Mouse (Mus musculus) heart, adult 9 months (tissue): ENCODE results near the gene Map3k5.
"Not testable (repeated sequence)": the region's sequence is repeated elsewhere in the genome, so short reads cannot be mapped to it uniquely, and the experiment has no call there.

Experiments used
- DNase-seq, 2 experiments: peaks; one replicate each; pipeline ENCODE4 v3.0.0; 2022; ENCODE audit warnings: low spot score in 2 of 2

Map3k5 gene

DNA sequence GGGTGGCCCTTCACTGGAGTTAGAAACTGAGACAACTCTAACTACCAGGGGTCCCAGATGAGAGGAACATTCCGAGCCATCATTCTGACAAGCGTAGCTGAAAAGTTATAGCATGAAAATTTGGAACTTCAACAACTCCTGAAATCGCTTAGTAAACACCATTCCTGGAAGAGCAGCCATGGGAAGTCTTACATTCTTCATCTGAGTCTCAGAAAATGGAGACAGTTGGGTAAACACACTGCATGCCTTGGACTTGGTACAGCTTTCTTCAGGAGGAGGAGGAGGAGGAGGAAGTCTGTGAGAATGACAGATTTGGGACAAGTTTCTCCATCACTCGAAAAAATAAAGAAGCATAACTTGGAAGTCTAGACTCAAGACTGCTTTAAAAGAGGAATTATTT, 29.8 kb downstream of the Map3k5 start:
- DNase-seq, result no peak

DNA sequence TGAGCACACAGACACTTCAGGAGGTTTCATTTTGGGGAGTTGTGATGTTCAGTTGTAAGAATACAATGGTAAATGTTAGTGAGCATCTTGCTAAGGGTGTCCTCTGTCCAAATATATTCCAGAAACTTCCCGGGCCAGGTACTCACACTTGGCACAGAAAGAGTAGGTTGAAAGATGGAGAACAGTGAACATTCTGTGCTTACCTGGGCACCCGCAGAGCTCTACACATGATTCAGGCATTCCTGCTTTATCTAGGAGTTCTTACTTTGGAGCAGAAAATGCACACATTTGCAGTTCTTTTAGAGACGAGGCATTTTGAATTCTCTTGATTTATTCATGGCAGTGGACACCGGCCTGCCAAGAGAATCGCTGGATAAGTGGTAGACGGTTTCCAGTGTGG, 32.3 kb downstream of the Map3k5 start:
- DNase-seq, result no peak

DNA sequence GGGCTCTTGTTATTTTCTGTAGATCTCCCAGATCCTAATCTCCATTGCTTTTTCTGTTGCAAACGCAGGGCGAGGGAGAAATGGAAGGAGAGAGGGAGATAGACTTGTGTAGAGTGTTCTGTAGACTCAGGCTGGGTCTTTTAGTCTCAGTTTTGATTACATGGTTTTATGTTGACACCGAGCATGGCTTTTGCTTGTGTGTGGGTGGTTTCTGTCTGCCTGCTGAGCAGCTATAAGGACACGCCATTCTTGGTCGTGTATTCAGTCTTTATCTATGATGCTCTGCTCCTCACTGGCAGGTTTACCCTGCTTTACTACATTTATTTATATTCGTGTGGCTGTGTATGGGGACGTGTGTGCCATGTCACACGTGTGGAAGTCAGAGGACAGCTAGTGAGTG, 34.2 kb downstream of the Map3k5 start:
- DNase-seq, result no peak

- DNase-seq, result no peak
Observed at GRCm38 (mm10) chr10:19969831-19970460, 35.7 kb downstream of the Map3k5 start.

GRCm38 (mm10) chr10:19971491-19971890, 37.2 kb downstream of the Map3k5 start:
- not testable (repeated sequence) for DNase-seq

GRCm38 (mm10) chr10:19973321-19974108, 39.2 kb downstream of the Map3k5 start:
- no peak for DNase-seq

GRCm38 (mm10) chr10:19977557-19977956, 43.3 kb downstream of the Map3k5 start:
- DNase-seq, result no peak

DNA sequence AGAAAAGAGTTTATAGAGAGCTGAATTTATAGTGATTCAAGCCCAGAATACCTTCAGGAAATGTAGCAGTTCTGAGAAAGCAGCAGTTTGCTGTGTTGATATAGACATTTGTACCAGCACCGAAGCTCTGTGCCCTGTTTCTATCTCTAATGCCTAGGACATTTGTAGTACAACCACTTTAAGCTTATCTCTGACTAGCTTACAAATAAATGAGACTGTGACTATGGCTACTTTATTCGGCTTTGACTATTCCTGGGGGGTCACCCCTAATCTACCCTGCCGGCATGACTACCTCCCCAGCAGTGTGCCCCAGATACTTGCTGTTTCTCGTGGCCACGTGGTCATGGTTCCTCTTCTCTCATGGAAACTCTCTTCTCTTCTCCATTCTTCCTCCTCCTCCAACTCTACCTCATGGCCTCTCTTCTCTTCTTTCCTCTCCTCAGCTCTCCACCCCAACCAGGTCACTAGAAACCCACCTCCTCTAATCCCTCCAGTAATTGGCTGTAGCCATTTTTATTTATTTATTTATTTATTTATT, 44.5 kb downstream of the Map3k5 start:
- DNase-seq, result no peak

DNA sequence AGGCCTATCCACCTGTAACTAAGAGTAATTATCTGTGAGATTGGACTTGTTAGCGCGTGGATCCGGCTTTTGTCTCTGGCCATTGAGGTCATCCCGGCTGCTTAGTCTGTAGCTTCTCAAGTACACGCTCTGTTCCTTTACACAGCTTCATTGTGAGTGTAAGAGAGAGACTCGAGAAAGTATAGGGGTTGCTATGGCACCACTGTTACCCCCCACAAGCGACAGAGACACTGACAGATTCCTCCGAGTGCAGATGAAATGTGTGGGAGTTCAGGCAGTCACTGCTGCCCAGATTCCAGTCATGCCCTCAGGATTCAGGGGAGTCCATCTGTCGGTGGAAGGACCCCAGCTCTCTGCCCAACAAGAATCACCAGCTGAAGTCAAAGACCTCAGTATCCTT, 53.5 kb downstream of the Map3k5 start:
- DNase-seq, result no peak

- DNase-seq, result no peak
Observed at GRCm38 (mm10) chr10:19989986-19990385, 55.7 kb downstream of the Map3k5 start.

- no peak for DNase-seq
Observed at GRCm38 (mm10) chr10:19990638-19991037, 56.4 kb downstream of the Map3k5 start.

DNA sequence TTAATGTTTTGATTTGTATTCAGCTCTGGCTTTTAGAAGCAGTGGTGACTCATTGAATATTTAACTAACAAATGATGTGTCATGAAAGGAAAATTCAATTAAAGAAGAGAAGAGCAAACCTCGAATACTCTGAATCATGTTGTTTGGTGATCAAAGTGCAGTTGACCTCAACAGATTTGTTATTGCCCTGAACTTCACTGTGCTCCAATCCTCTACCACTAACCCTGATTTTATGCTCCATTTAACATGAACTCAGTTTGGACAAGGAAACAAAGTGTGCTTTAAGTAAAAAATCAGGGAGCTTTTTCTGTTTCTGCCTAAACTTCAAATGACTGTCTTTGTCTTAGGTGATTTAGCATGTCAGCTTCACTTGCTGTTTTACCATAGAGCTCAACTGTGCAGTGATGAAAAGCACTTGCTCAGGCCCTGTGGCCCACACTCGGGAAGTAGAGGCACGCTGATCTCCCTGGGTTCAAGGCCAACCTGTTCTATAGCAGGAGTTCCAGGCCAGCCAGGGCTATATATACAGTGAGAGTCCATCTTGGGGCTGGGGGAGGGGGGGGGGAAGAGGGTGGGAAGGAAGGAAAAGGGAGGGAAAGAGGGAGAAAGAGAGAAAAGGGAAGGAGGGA, 57.1 kb downstream of the Map3k5 start:
- no peak for DNase-seq

DNA sequence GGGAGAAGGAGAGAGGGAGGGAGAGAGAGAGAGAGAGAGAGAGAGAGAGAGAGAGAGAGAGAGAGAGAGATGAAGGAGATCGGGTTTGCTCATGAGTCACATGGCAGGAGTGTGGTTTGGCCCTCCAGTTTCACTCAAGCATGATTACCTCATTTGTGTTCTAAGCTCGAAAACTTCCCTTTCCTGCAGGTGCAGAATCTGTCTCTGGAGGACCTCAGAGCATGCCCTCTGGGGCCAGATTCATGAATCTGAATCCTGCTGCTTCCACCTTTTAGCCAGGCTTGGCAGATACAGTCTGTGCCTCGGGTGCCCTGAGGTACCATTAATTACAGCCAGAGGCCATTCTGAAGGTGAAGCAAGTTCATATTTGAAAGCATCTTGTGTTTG, 57.6 kb downstream of the Map3k5 start:
- peak in 1 of 2 experiments; percentile 20 for DNase-seq

DNA sequence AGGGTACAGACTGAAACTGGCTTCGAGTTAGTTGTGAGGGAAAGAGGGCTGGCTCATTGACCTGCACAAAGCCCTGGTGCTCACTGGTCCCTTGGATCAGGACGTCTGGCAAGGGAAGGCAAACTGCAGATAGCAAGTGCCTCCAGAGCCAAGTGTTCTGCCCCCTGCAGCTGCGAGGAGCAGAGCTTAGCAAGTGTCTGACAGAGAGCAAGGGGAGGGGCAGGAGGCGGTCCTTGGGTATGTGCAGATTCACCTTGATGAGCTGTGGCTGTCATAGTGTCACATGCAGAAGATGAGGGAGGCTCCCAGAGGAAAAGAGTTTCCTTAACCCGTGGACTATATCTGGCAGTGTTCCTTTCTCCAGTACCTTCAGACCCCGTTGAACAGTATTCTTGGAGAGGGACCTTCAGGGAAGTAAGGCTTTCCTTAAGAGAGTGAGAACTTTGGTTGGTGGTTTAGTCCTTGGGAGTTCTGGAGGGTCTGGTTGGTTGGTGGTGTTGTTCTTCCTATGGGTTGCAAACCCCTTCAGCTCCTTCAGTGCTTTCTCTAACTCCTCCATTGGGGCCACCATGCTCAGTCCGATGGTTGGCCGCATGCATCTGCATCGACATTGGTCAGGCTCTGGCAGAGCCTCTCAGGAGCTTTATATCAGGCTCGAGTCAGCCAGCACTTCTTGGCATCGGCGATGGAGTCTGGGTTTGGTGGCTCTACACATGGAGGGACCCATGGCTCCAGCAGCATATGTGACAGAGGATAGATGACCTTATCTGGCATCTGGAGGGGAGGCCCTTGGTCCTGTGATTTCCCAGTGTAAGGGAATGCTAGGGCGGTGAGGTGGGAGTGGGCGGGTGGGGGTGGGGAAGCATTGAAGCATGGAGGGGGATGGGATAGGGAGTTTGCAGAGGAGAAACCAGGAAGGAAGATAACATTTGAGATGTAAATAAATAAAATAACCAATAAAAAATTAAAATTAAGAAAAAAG, 60.5 kb downstream of the Map3k5 start:
- no peak for DNase-seq

DNA sequence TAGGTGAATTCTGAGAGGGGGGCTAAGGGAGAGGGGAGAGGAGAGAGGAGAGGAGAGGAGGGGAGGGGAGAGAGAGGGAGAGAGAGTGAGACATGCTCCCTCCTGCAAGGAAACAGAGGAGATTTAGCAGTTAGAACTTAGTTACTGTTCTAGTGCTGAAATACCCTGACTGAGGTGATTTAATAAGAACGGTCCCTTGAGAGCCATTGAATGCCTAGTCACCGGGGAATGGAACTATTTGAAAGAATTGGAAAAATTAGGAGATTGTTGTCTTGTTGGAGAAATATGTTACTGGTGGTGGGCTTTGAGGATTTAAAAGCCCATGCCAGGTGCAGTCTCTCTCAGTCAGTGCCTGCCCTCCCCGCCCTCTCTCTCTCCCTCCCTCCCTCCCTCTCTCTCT, 61.9 kb downstream of the Map3k5 start:
- DNase-seq, result no peak

- no peak for DNase-seq
Observed at GRCm38 (mm10) chr10:19999703-20000407, 65.6 kb downstream of the Map3k5 start.

GRCm38 (mm10) chr10:20000408-20000770, 66.1 kb downstream of the Map3k5 start:
- no peak for DNase-seq

DNA sequence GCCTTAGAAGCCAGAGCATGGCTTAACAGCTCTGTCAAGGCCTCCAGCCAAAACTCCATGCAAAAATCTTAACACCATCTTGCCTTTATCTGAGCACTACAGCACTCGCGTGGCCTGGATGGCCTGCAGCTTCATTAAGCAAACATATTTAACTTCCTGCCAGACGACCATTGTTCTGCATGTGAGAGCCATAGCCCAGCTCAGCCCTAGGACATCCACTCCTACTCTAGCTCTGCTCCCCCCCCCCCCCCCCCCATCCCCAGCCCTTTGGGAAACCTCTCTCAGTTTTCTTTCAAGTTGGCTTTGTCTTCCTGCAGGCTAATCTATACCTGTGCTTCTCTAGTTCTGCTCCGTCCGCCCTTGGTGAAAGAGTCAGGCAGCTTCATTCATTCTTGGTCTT, 67.7 kb downstream of the Map3k5 start:
- DNase-seq, result no peak

- no peak for DNase-seq
Observed at GRCm38 (mm10) chr10:20003006-20003405, 68.7 kb downstream of the Map3k5 start.

- DNase-seq, result no peak
Observed at GRCm38 (mm10) chr10:20004786-20005185, 70.5 kb downstream of the Map3k5 start.

GRCm38 (mm10) chr10:20005491-20005952, 71.2 kb downstream of the Map3k5 start:
- DNase-seq, result peak; percentile 40 to 67
